In genomic region chr19:25237492-25238040, GRCm38 (mm10) we compare ENCODE assay signal across 8 mouse cellular contexts. TPM values are rescaled to one million over a fixed set of nuclear protein-coding genes. Genes with fewer than 3 reads are reported as not detected.
DNase-seq lines count a peak whose midpoint lies in the region; ATAC-seq lines count a peak whose summit lies in the region.

No protein-coding gene starts in this region.

- no peaks in the 10 kb centered on the region for H3K9me3 ChIP-seq in limb, embryonic 15.5 days

- H3K4me1 ChIP-seq in limb, embryonic 15.5 days: peaks cover 18% of the 10 kb centered on the region; the same call in 1 of the 2 replicates

- peak overlapping the region; percentile 68 for H3K4me3 ChIP-seq in limb, embryonic 15.5 days

- H3K9ac ChIP-seq in limb, embryonic 15.5 days: peak overlapping the region; percentile 55

- WGBS in limb, embryonic 15.5 days: under 1% methylated on average over 35 of the region's 35 CpGs

- peak overlapping the region; percentile 100 for H3K4me2 ChIP-seq in limb, embryonic 15.5 days

- peak; percentile 4 for DNase-seq in cerebellum, adult 11-12 months
- DNase-seq in cerebellum, postnatal 36 days: no peak
- DNase-seq in embryo, embryonic 11.5 days (ENCODE audit: low read depth, low spot score): peak; percentile 23
- peak; percentile 29 to 42 for DNase-seq in heart, adult 9 months (ENCODE audit: low spot score in 2 of 2)
- peak; percentile 72 to 73 for DNase-seq in kidney, adult 8-10 months
- peak; percentile 69 for DNase-seq in neural tube, embryonic 10.5 days (ENCODE audit: extremely low spot score, low spot score)
- DNase-seq in testis, postnatal 14 days (ENCODE audit: low spot score): peak; percentile 60

- ATAC-seq in limb, embryonic 15.5 days (ENCODE audit: insufficient number of reproducible peaks, low FRiP score, low TSS enrichment, low read depth): no peak

- H3K27ac ChIP-seq in limb, embryonic 15.5 days: no peak overlapping the region

- no peaks in the 10 kb centered on the region for H3K36me3 ChIP-seq in limb, embryonic 15.5 days

- H3K27me3 ChIP-seq in limb, embryonic 15.5 days: peaks cover 24% of the 10 kb centered on the region

RNA-seq across cellular contexts. Expression of gene Kank1, which starts 0.8 kb away (rescaled TPM):
- 43.3 and 44.2 TPM in 2 replicates for polyA plus RNA-seq in limb, embryonic 15.5 days (2015; fragmentation: Nextera tagmentation; extraction: Ambion mirVana)

Comparison
In these comparisons a context has a peak if more than half of its experiments do, and no peak if none do; other contexts are left out.
1. DNase-seq: peak in cerebellum, adult 11-12 months (single experiment), embryo, embryonic 11.5 days (single experiment), heart, adult 9 months (2 of 2), kidney, adult 8-10 months (2 of 2), neural tube, embryonic 10.5 days (single experiment) and testis, postnatal 14 days (single experiment); none in cerebellum, postnatal 36 days (0 of 2).